Mouse (Mus musculus) liver, embryonic 14.5 days (tissue): Measurements from ENCODE around the gene Frmd8.

Experiments
- CTCF ChIP-seq: IDR thresholded peaks from 2 replicates; pipeline ENCODE4 v1.5.1; 2016; ENCODE audit warnings: antibody characterized with exemption, low read depth, control low read depth
- EP300 ChIP-seq: IDR thresholded peaks from 2 replicates; pipeline ENCODE4 v1.6.1; 2016; ENCODE audit warnings: antibody characterized with exemption, low read depth

DNA sequence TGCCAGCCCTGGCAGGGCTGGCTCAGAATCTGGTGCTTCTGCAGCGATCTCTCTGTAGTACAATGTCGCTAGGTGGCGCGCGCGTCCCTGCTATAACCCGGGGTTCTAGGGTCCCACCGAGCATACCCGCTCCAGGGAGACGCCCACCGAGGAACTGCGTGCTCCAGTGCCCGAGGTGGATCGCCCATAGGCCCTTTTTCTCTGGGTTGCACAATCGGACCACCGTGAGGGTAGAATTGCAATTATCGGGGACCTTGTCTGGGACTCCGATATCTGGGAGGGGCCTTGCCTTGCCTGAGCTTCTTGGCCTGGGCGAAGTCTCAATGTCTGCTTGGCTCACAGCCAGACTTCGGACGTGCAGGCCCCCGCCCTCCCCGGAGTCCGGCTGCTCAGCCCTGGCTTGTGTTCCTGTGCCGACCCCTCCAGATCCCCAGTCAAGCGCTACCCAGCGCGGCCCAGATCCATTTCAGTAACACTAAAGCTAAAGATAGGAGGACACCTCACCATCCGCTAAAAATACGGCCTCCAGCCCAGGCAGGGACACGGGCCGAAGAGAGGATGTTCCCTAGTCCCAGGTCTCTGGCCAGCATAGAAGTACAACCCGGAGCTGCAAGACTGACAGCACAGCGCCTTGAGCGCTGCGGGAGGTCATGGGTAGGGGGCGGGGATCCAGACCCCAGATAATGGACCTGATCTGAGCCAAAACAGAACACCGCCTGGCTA, 49.1 kb upstream of the Frmd8 start:
- TF ChIP-seq CTCF: peak; percentile 90
- no peak for TF ChIP-seq EP300
